Mouse (Mus musculus): Measurements from ENCODE around the gene Ezh1.

GRCm38 (mm10) chr11:101148751-101149150 is 77.5 kb downstream of the Ezh1 start:
- TF ChIP-seq CTCF (IDR thresholded peaks at IDR 0.05) (no peak), EP300 (IDR thresholded peaks at IDR 0.05) (no peak)

Data from lung, postnatal 0 days (tissue).